Mouse (Mus musculus) kidney, adult 2 months (tissue): ENCODE results near the gene Acsbg1.

Experiments
- CTCF ChIP-seq: fragments of 200-500 bp; conservative IDR thresholded peaks from 2 replicates; pipeline ENCODE4 v1.5.1; 2011; ENCODE audit warnings: low read depth, mild to moderate bottlenecking, control low read depth, low read length, moderate library complexity, mixed read lengths; ENCODE audit not compliant: insufficient read depth, insufficient read length
- POLR2A ChIP-seq: fragments of 200-500 bp; IDR thresholded peaks from one replicate; pipeline ENCODE4 v1.6.1; 2011; ENCODE audit warnings: low read depth, low read length, control low read depth

- TF ChIP-seq CTCF (no peak), POLR2A (no peak)
Measured at GRCm38 (mm10) chr9:54682846-54683245, 21.2 kb upstream of the Acsbg1 start.
